In the genomic region with DNA sequence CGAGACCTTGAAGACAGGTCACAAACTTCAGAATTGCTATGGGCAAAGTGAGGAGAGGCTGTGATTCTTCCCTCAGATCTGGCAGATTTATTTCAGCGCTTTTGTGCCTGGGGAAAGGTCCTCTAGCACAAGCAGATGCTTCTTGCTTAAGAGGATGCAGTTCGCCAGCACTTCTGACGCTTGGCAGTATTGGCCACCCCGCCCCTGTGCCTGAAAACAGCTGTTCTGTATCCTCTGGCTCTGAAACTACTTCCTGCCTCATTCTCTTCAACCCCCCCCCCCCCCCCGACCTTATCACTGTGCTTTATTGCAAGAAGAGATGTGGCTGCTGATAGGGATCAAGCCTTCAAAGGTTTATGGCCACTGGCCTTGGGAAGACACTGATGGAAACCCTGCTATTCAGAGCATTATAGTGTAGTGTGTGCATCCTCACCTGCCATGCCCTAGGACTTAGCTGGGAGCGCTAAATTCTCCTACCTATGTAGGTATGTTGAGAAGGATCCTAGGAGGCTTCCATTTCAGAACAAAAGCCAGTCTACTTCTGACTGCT, we compare ENCODE assay signal across 10 mouse cellular contexts. TPM values are rescaled to one million over a fixed set of nuclear protein-coding genes. Genes with fewer than 3 reads are reported as not detected.
A peak's percentile ranks its signal among the peaks of the same experiment; 100 is the strongest.
DNase-seq lines count a peak whose midpoint lies in the region; ATAC-seq lines count a peak whose summit lies in the region.
"Had no signal": no experiment of that assay in that cellular context is flagged by ENCODE, and none has a peak within 500 bp of the region (broad histone marks: within the 10 kb centered on the region; RNA-seq: fewer than 3 reads in every experiment).

No protein-coding gene starts in this region.

- H3K27ac ChIP-seq in embryonic facial prominence, embryonic 14.5 days (replicated peaks; ENCODE audit: low read depth, low read length), result no peak overlapping the region
- no peak overlapping the region for H3K27ac ChIP-seq in embryonic facial prominence, embryonic 10.5 days (replicated peaks)
- H3K27ac ChIP-seq in hindbrain, embryonic 10.5 days, result no peak overlapping the region

- no peak overlapping the region for H3K4me2 ChIP-seq in embryonic facial prominence, embryonic 14.5 days (ENCODE audit: low read depth, low read length)

- no peaks in the 10 kb centered on the region for H3K9me3 ChIP-seq in embryonic facial prominence, embryonic 14.5 days (ENCODE audit: control insufficient read depth, low read length)
- H3K9me3 ChIP-seq in embryonic facial prominence, embryonic 10.5 days, result no peaks in the 10 kb centered on the region
- no peaks in the 10 kb centered on the region for H3K9me3 ChIP-seq in hindbrain, embryonic 10.5 days

- no peak overlapping the region for H3K9ac ChIP-seq in embryonic facial prominence, embryonic 14.5 days (ENCODE audit: low read depth, low read length)

- no peaks in the 10 kb centered on the region for H3K4me1 ChIP-seq in embryonic facial prominence, embryonic 14.5 days (ENCODE audit: control insufficient read depth, insufficient read depth, low read length)
- no peaks in the 10 kb centered on the region for H3K4me1 ChIP-seq in embryonic facial prominence, embryonic 10.5 days
- no peaks in the 10 kb centered on the region for H3K4me1 ChIP-seq in hindbrain, embryonic 10.5 days (replicated peaks)

- peak; percentile 38 for DNase-seq in embryonic facial prominence, embryonic 14.5 days (ENCODE audit: low spot score)
- no peak for DNase-seq in embryonic facial prominence, embryonic 10.5 days (ENCODE audit: low spot score)
- DNase-seq in gastrocnemius, postnatal 10 days, result peak; percentile 29
- peak; percentile 35 for DNase-seq in kidney, adult 9 months
- peak; percentile 65 for DNase-seq in lung, postnatal 10 days
- DNase-seq in testis, postnatal 14 days (ENCODE audit: low spot score), result no peak
- DNase-seq in hindbrain, embryonic 10.5 days (ENCODE audit: low spot score), result no peak
- DNase-seq: cerebellum, postnatal 25 days had no signal

- H3K4me3 ChIP-seq in embryonic facial prominence, embryonic 14.5 days (ENCODE audit: low read depth, low read length), result no peak overlapping the region
- no peak overlapping the region for H3K4me3 ChIP-seq in embryonic facial prominence, embryonic 10.5 days
- no peak overlapping the region for H3K4me3 ChIP-seq in hindbrain, embryonic 10.5 days

- no peaks in the 10 kb centered on the region for H3K36me3 ChIP-seq in embryonic facial prominence, embryonic 14.5 days (ENCODE audit: control insufficient read depth, insufficient read depth, low read length)
- no peaks in the 10 kb centered on the region for H3K36me3 ChIP-seq in embryonic facial prominence, embryonic 10.5 days (replicated peaks)
- H3K36me3 ChIP-seq in hindbrain, embryonic 10.5 days, result no peaks in the 10 kb centered on the region

- ATAC-seq in embryonic facial prominence, embryonic 14.5 days (ENCODE audit: low read depth), result no peak
- no peak for ATAC-seq in erythroblast, adult 5-6 weeks (replicated peaks; ENCODE audit: low FRiP score, poor library complexity, severe bottlenecking)

- H3K27me3 ChIP-seq in embryonic facial prominence, embryonic 14.5 days (replicated peaks; ENCODE audit: control insufficient read depth, insufficient read depth, low read length), result no peaks in the 10 kb centered on the region
- no peaks in the 10 kb centered on the region for H3K27me3 ChIP-seq in embryonic facial prominence, embryonic 10.5 days (replicated peaks; ENCODE audit: low read depth, poor library complexity, severe bottlenecking)
- no peaks in the 10 kb centered on the region for H3K27me3 ChIP-seq in hindbrain, embryonic 10.5 days (ENCODE audit: insufficient read depth, poor library complexity, severe bottlenecking)

- 55% methylated on average over 7 of the region's 7 CpGs for WGBS in embryonic facial prominence, embryonic 14.5 days
- WGBS in embryonic facial prominence, embryonic 10.5 days, result 69% methylated on average over 7 of the region's 7 CpGs
- WGBS in hindbrain, embryonic 10.5 days, result 78% methylated on average over 7 of the region's 7 CpGs

RNA-seq across cellular contexts. Expression of a gene that starts 44.5 kb away (rescaled TPM):
- 35.8 and 40.8 TPM in 2 replicates for polyA plus RNA-seq in embryonic facial prominence, embryonic 14.5 days (2014; fragmentation: Nextera tagmentation; extraction: Ambion mirVana)
- 30.1 and 31.6 TPM in 2 replicates for polyA plus RNA-seq in embryonic facial prominence, embryonic 10.5 days (2016; fragmentation: Nextera tagmentation; extraction: Ambion mirVana)
- total RNA-seq in gastrocnemius, postnatal 10 days (2021), result 10 to 100 TPM; 10.5 to 12.0 TPM
- total RNA-seq in erythroblast, adult 5-6 weeks (2015; ENCODE audit: low replicate concordance), result not detected in 2 replicates
- not detected in 2 replicates for total RNA-seq in erythroblast, adult 5-6 weeks (2017; ENCODE audit: low replicate concordance)
- 7.2 and 7.7 TPM in 2 replicates for polyA plus RNA-seq in hindbrain, embryonic 10.5 days (2016; fragmentation: Nextera tagmentation; extraction: Ambion mirVana)
- total RNA-seq: megakaryocyte, adult 5-6 weeks had no signal

Comparison
In these comparisons a context has a peak if more than half of its experiments do, and no peak if none do; other contexts are left out.
1. DNase-seq: peak in embryonic facial prominence, embryonic 14.5 days (single experiment), gastrocnemius, postnatal 10 days (single experiment), kidney, adult 9 months (single experiment) and lung, postnatal 10 days (single experiment); none in embryonic facial prominence, embryonic 10.5 days (single experiment), testis, postnatal 14 days (single experiment) and hindbrain, embryonic 10.5 days (single experiment).